Mouse (Mus musculus): ENCODE measurements at regions not wholly inside any gene's neighbourhood (a gene's known extent, or its start where the extent isn't known, plus 50 kb on each side); places are given as distances from the start of the nearest gene placed in this dataset.

- TF ChIP-seq POLR2A (IDR thresholded peaks at IDR 0.05; ENCODE audit: low read depth, low read length): no peak
- TF ChIP-seq CTCF (IDR thresholded peaks at IDR 0.05; ENCODE audit: extremely low read depth, insufficient read depth, insufficient read length, insufficient replicate concordance): no peak
Observed at GRCm38 (mm10) chr13:83720883-83721371, 217.1 kb downstream of the Mef2c start.
